Mouse (Mus musculus) midbrain, embryonic 14.5 days (tissue): ENCODE measurements around the gene Ang5. TPM values are rescaled to one million over a fixed set of nuclear protein-coding genes. Genes with fewer than 3 reads are reported as not detected.
"Not testable (repeated sequence)": the region's sequence is repeated elsewhere in the genome, so short reads cannot be mapped to it uniquely, and the experiment has no call there.

ENCODE experiments used
- ATAC-seq: fragments of 200-750 bp; cut with Nextera tagmentation; 2 replicates; pipeline ENCODE4 v1.8.0; 2017; ENCODE audit warnings: moderate number of reproducible peaks, moderate library complexity; ENCODE audit not compliant: low FRiP score, low TSS enrichment
- DNase-seq: peaks from one replicate; pipeline ENCODE4 v3.0.0-alpha.2; 2015
- H3K27ac ChIP-seq: fragments of 300-500 bp; sonication (generic); replicated peaks from 2 replicates; pipeline ENCODE4 v1.5.1; 2014; ENCODE audit warnings: mild to moderate bottlenecking, low read depth, low read length, moderate library complexity
- H3K27me3 ChIP-seq: fragments of 300-500 bp; sonication (generic); 2 replicates; pipeline ENCODE4 v1.6.1; 2014; ENCODE audit warnings: low read length, control low read depth, mixed read lengths; ENCODE audit not compliant: control insufficient read depth, insufficient read depth
- H3K36me3 ChIP-seq: fragments of 300-500 bp; sonication (generic); 2 replicates; pipeline ENCODE4 v1.6.1; 2014; ENCODE audit warnings: low read length, control low read depth; ENCODE audit not compliant: control insufficient read depth, insufficient read depth
- H3K4me1 ChIP-seq: fragments of 300-500 bp; sonication (generic); 2 replicates; pipeline ENCODE4 v1.6.1; 2014; ENCODE audit warnings: mild to moderate bottlenecking, antibody characterized with exemption, low read length, control low read depth; ENCODE audit not compliant: control insufficient read depth, insufficient read depth
- H3K4me2 ChIP-seq: fragments of 300-500 bp; sonication (generic); 2 replicates; pipeline ENCODE4 v1.6.1; 2014; ENCODE audit warnings: mild to moderate bottlenecking, low read length, moderate library complexity
- H3K4me3 ChIP-seq: fragments of 300-500 bp; sonication (generic); replicated peaks from 2 replicates; pipeline ENCODE4 v1.5.1; 2014; ENCODE audit warnings: low read depth, low read length
- H3K9ac ChIP-seq: fragments of 300-500 bp; sonication (generic); replicated peaks from 2 replicates; pipeline ENCODE4 v1.6.1; 2014; ENCODE audit warnings: mild to moderate bottlenecking, low read length, moderate library complexity
- H3K9me3 ChIP-seq: fragments of 300-500 bp; sonication (generic); 2 replicates; pipeline ENCODE4 v1.6.1; 2016; ENCODE audit warnings: low read length, control low read depth, mixed read lengths; ENCODE audit not compliant: control insufficient read depth
- WGBS: fragments of 180-500 bp; shearing (Covaris S2); extraction: QIAGEN DNeasy Blood & Tissue Kit; methylation state at CpG from one replicate; pipeline ENCODE4 v1.1.7; 2014; 5-methylcytosine and 5-hydroxymethylcytosine counted together
- polyA plus RNA-seq: library from polyadenylated mRNA; unstranded; fragments of >200 nt; fragmentation: Nextera tagmentation; extraction: Ambion mirVana; gene quantifications from 2 replicates; pipeline ENCODE4 v1.2.1, GENCODE M21; 2014

Ang5 gene
- polyA plus RNA-seq, 1 experiment from 2014 or later, result not detected

GRCm38 (mm10) chr14:43983454-43983853 is 26.6 kb downstream of the Ang5 start:
- no peaks in the 10 kb centered on the region for H3K27me3 ChIP-seq
- 66% methylated on average over 4 of the region's 4 CpGs for WGBS
- no peak overlapping the region for H3K27ac ChIP-seq
- DNase-seq (no peak), ATAC-seq (no peak)
- H3K4me3 ChIP-seq, result no peak overlapping the region
- no peak overlapping the region for H3K9ac ChIP-seq
- no peaks in the 10 kb centered on the region for H3K9me3 ChIP-seq
- no peak overlapping the region for H3K4me2 ChIP-seq
- H3K36me3 ChIP-seq, result no peaks in the 10 kb centered on the region
- H3K4me1 ChIP-seq, result no peaks in the 10 kb centered on the region

GRCm38 (mm10) chr14:43983897-43984296 is 27.0 kb downstream of the Ang5 start:
- Histone ChIP-seq H3K9ac (no peak overlapping the region), H3K4me2 (no peak overlapping the region), H3K36me3 (no peaks in the 10 kb centered on the region), H3K9me3 (no peaks in the 10 kb centered on the region), H3K27ac (no peak overlapping the region), H3K27me3 (no peaks in the 10 kb centered on the region), H3K4me1 (no peaks in the 10 kb centered on the region), H3K4me3 (no peak overlapping the region)
- peak; percentile 75 for DNase-seq
- peak; percentile 61; the same call in 1 of the 2 replicates for ATAC-seq
- 0% methylated on average over 4 of the region's 4 CpGs for WGBS

- 89% methylated on average over 2 of the region's 2 CpGs for WGBS
- DNase-seq, result no peak
Measured at GRCm38 (mm10) chr14:43986147-43986546, 29.3 kb downstream of the Ang5 start.

DNA sequence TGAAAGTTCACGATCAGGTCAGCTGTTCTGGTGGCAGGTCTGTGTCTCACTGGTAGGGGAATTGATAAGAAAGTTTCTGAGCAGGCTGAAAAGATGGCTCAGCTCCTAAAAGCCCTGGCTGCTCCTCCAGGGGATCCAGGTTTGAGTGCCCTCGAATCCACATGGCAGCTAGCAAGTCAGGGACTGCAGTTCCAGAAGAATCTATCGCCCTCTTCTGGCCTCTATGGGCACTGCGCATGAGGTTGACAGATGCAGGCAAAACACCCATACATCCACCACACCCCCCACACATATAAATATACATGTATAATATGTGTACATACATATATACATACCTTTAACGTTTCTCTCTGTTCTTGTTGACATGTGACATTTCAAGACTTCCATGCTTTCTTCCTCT is 30.5 kb downstream of the Ang5 start:
- peak; percentile 70 for DNase-seq
- H3K27ac ChIP-seq, ATAC-seq, H3K4me2 ChIP-seq, H3K4me1 ChIP-seq, H3K36me3 ChIP-seq, H3K9me3 ChIP-seq, H3K9ac ChIP-seq, H3K27me3 ChIP-seq, H3K4me3 ChIP-seq: not testable (repeated sequence)
- WGBS, result 15% methylated on average over 5 of the region's 5 CpGs

More at GRCm38 (mm10) chr14:43986147-43986546, 29.3 kb downstream of the Ang5 start:
- Histone ChIP-seq H3K36me3 (no peaks in the 10 kb centered on the region), H3K27me3 (no peaks in the 10 kb centered on the region), H3K9ac (no peak overlapping the region), H3K4me3 (no peak overlapping the region), H3K9me3 (no peaks in the 10 kb centered on the region), H3K4me2 (no peak overlapping the region), H3K4me1 (no peaks in the 10 kb centered on the region), H3K27ac (no peak overlapping the region)
- ATAC-seq, result no peak

- not testable (repeated sequence) for H3K27ac ChIP-seq, H3K27me3 ChIP-seq, H3K4me2 ChIP-seq, H3K9ac ChIP-seq, H3K4me3 ChIP-seq, DNase-seq, ATAC-seq, H3K36me3 ChIP-seq, H3K4me1 ChIP-seq, H3K9me3 ChIP-seq
- 77% methylated on average over 2 of the region's 2 CpGs for WGBS
Measured at GRCm38 (mm10) chr14:43998455-43999000, 41.7 kb downstream of the Ang5 start.

- Histone ChIP-seq H3K27me3 (no peaks in the 10 kb centered on the region), H3K36me3 (no peaks in the 10 kb centered on the region), H3K4me1 (no peaks in the 10 kb centered on the region), H3K4me2 (no peak overlapping the region), H3K9ac (no peak overlapping the region), H3K4me3 (no peak overlapping the region), H3K9me3 (no peaks in the 10 kb centered on the region), H3K27ac (no peak overlapping the region)
- no peak for ATAC-seq
- no peak for DNase-seq
- WGBS, result 90% methylated on average over 3 of the region's 3 CpGs
Measured at GRCm38 (mm10) chr14:44001600-44001999, 44.7 kb downstream of the Ang5 start.

DNA sequence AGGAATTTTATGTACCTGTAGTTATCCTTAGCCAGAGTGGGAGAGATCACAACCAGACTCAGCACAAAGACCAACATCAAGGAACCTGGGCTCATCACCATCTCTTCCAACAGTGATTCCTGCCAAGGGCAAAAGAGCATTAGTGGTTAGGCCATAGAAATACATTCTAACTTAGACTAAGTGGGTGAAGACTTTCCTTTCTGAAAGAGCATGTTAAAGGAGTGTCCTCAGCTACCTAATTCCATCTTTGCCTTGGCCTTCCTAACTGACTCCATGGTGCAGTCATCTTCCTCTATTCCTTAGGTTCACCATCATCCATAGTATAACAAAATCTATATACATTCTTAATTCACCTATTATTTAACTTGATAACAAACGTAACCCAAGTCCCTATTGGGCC is 45.3 kb downstream of the Ang5 start, which contains the start of gene Ang6:
Gene Ang6, minus strand, starts transcription at position 101 of the 400 bp plus-strand sequence.
- ATAC-seq (no peak), DNase-seq (no peak)
- no peak within 1 kb of the TSS for H3K4me3 ChIP-seq
- no peak within 1 kb of the TSS for H3K9ac ChIP-seq
- H3K4me1 ChIP-seq, result no peaks in the 10 kb centered on the region
- H3K4me2 ChIP-seq, result no peak within 1 kb of the TSS
- 94% methylated on average over 1 of the region's 1 CpGs for WGBS
- H3K27ac ChIP-seq, result no peak within 1 kb of the TSS
- no peaks in the 10 kb centered on the region for H3K9me3 ChIP-seq
- H3K27me3 ChIP-seq, result no peaks in the 10 kb centered on the region
- H3K36me3 ChIP-seq, result no peaks in the 10 kb centered on the region

- H3K4me2 ChIP-seq, H3K9ac ChIP-seq, H3K27me3 ChIP-seq, H3K36me3 ChIP-seq, H3K4me1 ChIP-seq, ATAC-seq, H3K27ac ChIP-seq, H3K9me3 ChIP-seq, H3K4me3 ChIP-seq, DNase-seq: not testable (repeated sequence)
- WGBS, result no CpG with 5 or more reads among the region's 1 CpGs
Measured at GRCm38 (mm10) chr14:44008021-44008420, 51.2 kb downstream of the Ang5 start.

- H3K4me1 ChIP-seq, H3K27me3 ChIP-seq, H3K36me3 ChIP-seq, H3K4me2 ChIP-seq, H3K9me3 ChIP-seq, ATAC-seq, H3K9ac ChIP-seq, H3K27ac ChIP-seq, H3K4me3 ChIP-seq, DNase-seq: not testable (repeated sequence)
- 63% methylated on average over 2 of the region's 2 CpGs for WGBS
Measured at GRCm38 (mm10) chr14:44009686-44010085, 52.8 kb downstream of the Ang5 start.
